Mouse (Mus musculus) kidney, embryonic 15.5 days (tissue): ENCODE data around the gene Syt6. TPM values are rescaled to one million over a fixed set of nuclear protein-coding genes. Genes with fewer than 3 reads are reported as not detected.

Experiments
- ATAC-seq: fragments of 200-750 bp; cut with Nextera tagmentation; replicated peaks from 2 replicates; pipeline ENCODE4 v1.8.0; 2017; ENCODE audit warnings: moderate TSS enrichment; ENCODE audit not compliant: low FRiP score
- H3K27ac ChIP-seq: fragments of 300-500 bp; sonication (generic); 2 replicates; pipeline ENCODE4 v1.5.1; 2015; ENCODE audit warnings: mild to moderate bottlenecking, inconsistent platforms
- H3K27me3 ChIP-seq: fragments of 300-500 bp; sonication (generic); 2 replicates; pipeline ENCODE4 v1.6.1; 2015; ENCODE audit warnings: inconsistent platforms
- H3K36me3 ChIP-seq: fragments of 300-500 bp; sonication (generic); 2 replicates; pipeline ENCODE4 v1.6.1; 2015; ENCODE audit warnings: inconsistent platforms
- H3K4me1 ChIP-seq: fragments of 300-500 bp; sonication (generic); 2 replicates; pipeline ENCODE4 v1.6.1; 2015; ENCODE audit warnings: inconsistent platforms
- H3K4me2 ChIP-seq: fragments of 300-500 bp; sonication (generic); 2 replicates; pipeline ENCODE4 v1.6.1; 2015; ENCODE audit warnings: moderate library complexity, mild to moderate bottlenecking, inconsistent platforms
- H3K4me3 ChIP-seq: fragments of 300-500 bp; sonication (generic); replicated peaks from 2 replicates; pipeline ENCODE4 v1.5.1; 2015; ENCODE audit warnings: mild to moderate bottlenecking, inconsistent platforms
- H3K9ac ChIP-seq: fragments of 300-500 bp; sonication (generic); 2 replicates; pipeline ENCODE4 v1.6.1; 2015; ENCODE audit warnings: mild to moderate bottlenecking, inconsistent platforms
- H3K9me3 ChIP-seq: fragments of 300-500 bp; sonication (generic); replicated peaks from 2 replicates; pipeline ENCODE4 v1.6.1; 2016; ENCODE audit warnings: inconsistent platforms
- WGBS: fragments of 180-500 bp; shearing (Covaris S2); methylation state at CpG from one replicate; pipeline ENCODE4 v1.1.7; 2015; ENCODE audit warnings: mixed read lengths; 5-methylcytosine and 5-hydroxymethylcytosine counted together
- polyA plus RNA-seq: library from polyadenylated mRNA; unstranded; fragments of >200 nt; fragmentation: Nextera tagmentation; extraction: Ambion mirVana; gene quantifications from 2 replicates; pipeline ENCODE4 v1.2.1, GENCODE M21; 2015

Gene Syt6
- polyA plus RNA-seq, 1 experiment from 2014 or later = 0.17 TPM

DNA sequence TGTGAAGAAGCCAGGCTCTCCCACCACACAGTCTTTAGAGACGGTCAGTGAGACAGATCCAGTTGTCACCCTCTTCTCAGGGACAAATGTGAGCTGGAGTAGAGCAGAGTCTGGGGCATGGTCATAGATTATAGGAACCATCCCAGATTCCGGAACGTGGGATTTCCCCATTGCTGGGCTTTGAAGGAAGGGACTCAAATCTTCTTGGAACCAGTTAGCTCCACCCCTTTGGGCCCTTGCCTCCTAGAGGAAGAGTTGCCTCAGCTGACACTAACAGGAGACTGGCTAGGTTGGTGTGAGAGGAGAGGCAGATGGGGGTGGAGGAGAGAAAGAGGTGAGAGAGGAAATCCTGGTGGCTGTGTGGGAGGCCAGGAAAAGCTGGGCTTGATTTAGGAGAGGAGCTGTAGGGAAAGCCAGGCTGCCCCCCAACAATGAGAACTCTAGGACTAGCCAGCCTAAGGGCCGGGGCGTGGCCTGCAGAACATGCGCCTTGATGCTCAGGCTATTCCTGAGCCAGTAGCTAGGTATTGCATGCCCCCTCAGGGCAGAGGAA, 31.1 kb downstream of the Syt6 start:
- Histone ChIP-seq H3K36me3 (no peaks in the 10 kb centered on the region), H3K4me1 (peaks cover 9% of the 10 kb centered on the region), H3K4me2 (no peak overlapping the region), H3K4me3 (no peak overlapping the region), H3K9ac (no peak overlapping the region), H3K9me3 (no peaks in the 10 kb centered on the region), H3K27me3 (no peaks in the 10 kb centered on the region), H3K27ac (no peak overlapping the region)
- 84% methylated on average over 6 of the region's 6 CpGs for WGBS
- ATAC-seq = no peak

DNA sequence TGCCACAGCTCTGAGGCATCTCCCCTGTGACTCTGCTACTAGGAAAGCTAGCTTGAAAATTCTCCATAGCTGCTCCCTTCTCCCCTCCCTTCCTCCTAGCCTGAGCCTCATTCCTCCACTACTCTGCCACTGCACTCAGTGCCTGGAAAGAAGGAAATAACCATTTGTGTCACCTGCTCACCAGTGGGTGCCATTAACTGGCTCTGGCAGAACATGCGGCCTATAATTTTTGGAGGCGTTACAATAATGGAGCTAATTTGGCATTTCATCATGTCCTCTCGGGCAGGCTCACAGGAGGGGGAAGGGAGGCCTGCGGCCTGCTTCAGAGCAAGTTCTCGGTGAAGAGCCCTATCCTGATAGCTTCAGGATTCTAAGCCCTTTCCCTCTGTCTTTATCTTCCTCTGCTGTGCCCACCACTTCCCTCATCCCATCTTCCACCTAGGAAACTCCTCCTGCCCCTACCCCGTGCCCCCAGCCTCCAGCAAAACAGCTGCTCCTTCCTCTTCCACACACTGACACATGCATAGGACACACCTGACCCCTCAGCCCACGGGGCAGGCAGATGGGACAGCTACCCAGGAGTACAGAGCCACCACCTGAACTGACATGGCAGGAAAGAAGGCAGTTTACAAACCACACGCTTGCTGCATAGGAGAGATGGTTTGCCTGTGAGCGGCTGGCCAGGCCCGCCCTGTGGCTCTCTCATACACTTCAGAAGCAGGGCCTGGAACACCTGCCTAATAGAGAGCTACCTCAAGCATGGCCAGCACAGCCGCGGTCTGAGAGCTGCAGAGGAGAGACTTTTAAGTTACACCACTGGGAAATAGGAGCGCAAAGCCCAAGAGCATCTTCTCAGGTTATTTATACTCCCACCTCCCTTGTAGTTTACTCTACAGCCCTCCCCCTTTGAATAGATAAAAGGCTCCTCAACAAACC, 31.9 kb downstream of the Syt6 start:
- Histone ChIP-seq H3K9ac (no peak overlapping the region), H3K27me3 (no peaks in the 10 kb centered on the region), H3K4me3 (no peak overlapping the region), H3K27ac (no peak overlapping the region), H3K4me2 (no peak overlapping the region), H3K9me3 (no peaks in the 10 kb centered on the region), H3K4me1 (peaks cover 5% of the 10 kb centered on the region; the same call in 1 of the 2 replicates), H3K36me3 (no peaks in the 10 kb centered on the region)
- 82% methylated on average over 13 of the region's 13 CpGs for WGBS
- ATAC-seq = no peak

DNA sequence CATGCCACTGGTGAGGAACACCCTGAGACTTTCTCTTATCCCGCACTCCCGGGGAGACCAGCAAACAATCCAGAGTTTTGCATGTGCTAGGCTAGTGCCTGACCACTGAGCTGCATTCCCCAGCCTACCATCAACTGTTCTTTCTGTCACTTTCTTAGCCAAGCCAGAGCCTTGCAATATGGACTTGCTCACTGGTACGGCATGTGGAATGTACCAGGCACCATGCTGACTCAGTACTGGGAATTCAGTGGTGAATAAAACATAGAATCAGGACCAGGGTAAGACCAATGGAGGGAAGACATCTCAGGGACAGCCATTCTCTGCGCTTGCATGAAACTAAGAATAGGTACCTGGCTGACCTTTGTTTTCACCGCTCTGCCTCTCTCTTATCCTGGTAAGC, 35.2 kb downstream of the Syt6 start:
- H3K27ac ChIP-seq = no peak overlapping the region
- H3K4me1 ChIP-seq = no peaks in the 10 kb centered on the region
- H3K4me3 ChIP-seq = no peak overlapping the region
- no peaks in the 10 kb centered on the region for H3K36me3 ChIP-seq
- 90% methylated on average over 5 of the region's 5 CpGs for WGBS
- no peak overlapping the region for H3K4me2 ChIP-seq
- no peak for ATAC-seq
- no peaks in the 10 kb centered on the region for H3K9me3 ChIP-seq
- no peaks in the 10 kb centered on the region for H3K27me3 ChIP-seq
- H3K9ac ChIP-seq = no peak overlapping the region

DNA sequence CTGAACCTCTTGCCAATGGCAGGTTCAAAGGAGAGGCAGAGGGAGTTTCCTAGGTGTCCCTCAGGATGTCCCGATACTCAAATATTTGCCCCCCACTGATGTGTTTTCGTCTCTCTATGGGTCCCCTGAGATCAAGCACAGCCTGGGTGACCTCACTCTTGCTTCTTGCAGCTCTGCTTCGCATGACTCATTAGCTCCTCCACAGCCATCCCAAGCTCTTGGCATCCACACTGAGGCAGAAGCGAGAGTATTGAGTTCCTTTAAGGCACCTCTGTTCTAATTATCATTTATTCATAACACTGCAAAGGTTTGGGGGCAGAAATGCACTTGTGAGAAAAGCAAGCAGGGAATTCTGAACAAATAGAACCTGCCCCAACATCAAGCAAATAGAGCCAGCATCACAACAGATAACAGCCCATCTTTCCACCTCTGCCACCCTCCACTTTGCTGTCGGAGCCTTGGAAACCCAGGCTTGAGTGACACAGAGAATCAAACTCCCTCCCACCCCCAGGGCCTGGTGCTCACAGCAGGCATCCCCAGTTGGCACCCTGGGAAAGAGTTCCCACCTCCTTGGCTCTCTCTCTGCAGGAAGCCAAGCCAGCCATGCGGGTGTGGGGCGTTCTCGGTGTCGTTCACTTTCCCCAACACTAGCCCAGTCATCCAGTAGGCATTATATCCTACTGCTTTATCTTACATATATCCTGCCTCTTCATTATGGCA, 37.8 kb downstream of the Syt6 start:
- H3K27me3 ChIP-seq = no peaks in the 10 kb centered on the region
- no peaks in the 10 kb centered on the region for H3K4me1 ChIP-seq
- no peak overlapping the region for H3K27ac ChIP-seq
- 76% methylated on average over 9 of the region's 9 CpGs for WGBS
- ATAC-seq = no peak
- H3K36me3 ChIP-seq = no peaks in the 10 kb centered on the region
- no peak overlapping the region for H3K4me3 ChIP-seq
- no peaks in the 10 kb centered on the region for H3K9me3 ChIP-seq
- H3K4me2 ChIP-seq = no peak overlapping the region
- H3K9ac ChIP-seq = no peak overlapping the region

DNA sequence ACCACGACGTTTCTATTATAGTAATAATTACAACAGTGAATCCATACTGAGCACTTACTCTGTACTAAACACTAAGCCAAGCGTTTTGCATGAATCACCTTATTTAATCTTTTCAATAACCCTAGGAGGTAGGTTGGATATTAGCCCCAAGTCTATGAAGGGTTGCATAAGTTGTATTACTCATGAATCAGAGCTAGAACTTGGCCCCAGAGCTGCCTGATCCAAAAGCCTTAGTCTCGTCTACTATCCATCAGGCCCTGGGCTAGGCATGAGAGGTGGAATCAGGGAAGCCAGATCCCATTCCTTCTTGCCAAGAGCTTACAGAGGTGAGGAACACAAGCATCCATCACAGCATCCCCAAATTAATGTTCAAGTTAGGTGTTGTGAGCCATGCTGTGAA, 40.6 kb downstream of the Syt6 start:
- H3K4me1 ChIP-seq = no peaks in the 10 kb centered on the region
- 82% methylated on average over 4 of the region's 4 CpGs for WGBS
- H3K9me3 ChIP-seq = no peaks in the 10 kb centered on the region
- no peak overlapping the region for H3K9ac ChIP-seq
- no peak overlapping the region for H3K4me2 ChIP-seq
- no peak overlapping the region for H3K4me3 ChIP-seq
- no peak overlapping the region for H3K27ac ChIP-seq
- ATAC-seq = no peak
- H3K36me3 ChIP-seq = no peaks in the 10 kb centered on the region
- 0 out of 2 replicates have a peak, but pooled peaks cover 3% of the 10 kb centered on the region for H3K27me3 ChIP-seq

DNA sequence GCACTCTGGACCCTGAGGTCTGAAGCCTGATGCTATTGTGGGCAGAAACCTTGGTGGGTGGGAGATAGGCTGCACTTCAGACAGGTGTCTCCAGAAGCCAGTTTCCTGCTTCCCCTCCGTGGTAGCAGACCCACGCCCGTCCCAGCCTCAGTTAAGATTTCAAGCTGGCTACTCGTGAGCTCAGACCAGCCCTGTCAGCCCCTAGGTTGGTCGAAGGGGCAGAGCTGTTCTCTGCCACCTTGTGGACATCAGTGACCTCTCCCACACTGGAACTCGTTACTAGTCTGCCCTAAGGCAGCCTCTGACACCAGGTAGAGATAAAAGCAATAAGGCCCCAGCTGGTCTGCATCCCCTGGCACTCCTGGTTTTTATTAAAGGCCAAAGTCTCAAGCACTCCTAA, 42.0 kb downstream of the Syt6 start:
- Histone ChIP-seq H3K4me2 (no peak overlapping the region), H3K9ac (no peak overlapping the region), H3K4me1 (no peaks in the 10 kb centered on the region), H3K27me3 (0 out of 2 replicates have a peak, but pooled peaks cover 8% of the 10 kb centered on the region), H3K27ac (no peak overlapping the region), H3K9me3 (no peaks in the 10 kb centered on the region), H3K4me3 (no peak overlapping the region), H3K36me3 (no peaks in the 10 kb centered on the region)
- whole genome bisulfite sequencing = 25% methylated on average over 6 of the region's 6 CpGs
- ATAC-seq = no peak

DNA sequence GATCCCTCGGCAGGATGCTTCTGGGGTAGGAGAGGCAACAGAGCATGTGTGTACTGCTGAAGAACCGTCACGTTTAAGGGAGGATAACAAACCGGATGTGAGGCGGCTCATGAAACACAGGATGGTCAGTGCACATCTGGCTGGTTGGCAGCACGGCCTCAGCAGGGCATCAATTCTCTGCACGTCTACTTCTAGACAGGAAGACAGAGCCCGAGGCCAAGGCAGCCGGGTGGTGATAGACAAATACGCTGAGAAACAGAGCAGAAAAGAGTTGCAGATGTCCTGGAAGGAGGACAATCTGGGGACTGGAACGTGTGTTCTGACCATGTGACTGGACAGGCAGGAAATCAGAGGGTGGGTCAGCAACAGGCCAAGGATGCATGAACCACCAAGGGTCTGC, 45.1 kb downstream of the Syt6 start:
- no peak for ATAC-seq
- Histone ChIP-seq H3K4me2 (no peak overlapping the region), H3K27ac (no peak overlapping the region), H3K4me3 (no peak overlapping the region), H3K36me3 (no peaks in the 10 kb centered on the region), H3K27me3 (0 out of 2 replicates have a peak, but pooled peaks cover 8% of the 10 kb centered on the region), H3K9me3 (no peaks in the 10 kb centered on the region), H3K4me1 (peaks cover 9% of the 10 kb centered on the region), H3K9ac (no peak overlapping the region)
- 56% methylated on average over 11 of the region's 11 CpGs for WGBS

DNA sequence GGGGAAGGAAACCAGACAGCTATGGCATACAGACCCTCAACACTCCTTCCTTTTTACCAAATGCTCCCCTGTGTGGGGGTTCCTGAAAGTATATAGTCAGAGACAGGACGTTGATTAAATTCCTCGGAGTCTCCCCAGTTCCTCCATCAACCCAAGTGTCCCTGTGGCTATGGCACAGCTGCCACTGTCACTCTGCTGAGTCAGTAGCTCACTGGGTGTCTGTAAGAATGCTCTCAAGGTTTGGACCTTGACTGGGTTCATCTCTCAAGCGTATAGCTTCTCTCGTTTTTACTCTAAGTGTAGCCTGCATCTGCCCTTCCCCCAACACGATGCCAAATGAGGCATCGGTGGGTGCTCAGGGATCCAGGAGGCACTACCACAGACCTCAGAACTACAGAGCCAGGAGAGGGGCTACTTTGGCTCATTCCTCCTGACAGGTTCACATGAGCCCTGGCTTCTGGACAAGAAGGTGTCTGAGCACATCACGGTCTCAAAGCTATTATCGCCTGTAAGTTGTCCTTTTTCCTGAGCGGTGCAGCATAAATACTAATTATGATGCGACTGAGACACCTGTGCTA, 49.0 kb downstream of the Syt6 start:
- Histone ChIP-seq H3K9me3 (no peaks in the 10 kb centered on the region), H3K9ac (no peak overlapping the region)
- whole genome bisulfite sequencing = 87% methylated on average over 10 of the region's 10 CpGs

DNA sequence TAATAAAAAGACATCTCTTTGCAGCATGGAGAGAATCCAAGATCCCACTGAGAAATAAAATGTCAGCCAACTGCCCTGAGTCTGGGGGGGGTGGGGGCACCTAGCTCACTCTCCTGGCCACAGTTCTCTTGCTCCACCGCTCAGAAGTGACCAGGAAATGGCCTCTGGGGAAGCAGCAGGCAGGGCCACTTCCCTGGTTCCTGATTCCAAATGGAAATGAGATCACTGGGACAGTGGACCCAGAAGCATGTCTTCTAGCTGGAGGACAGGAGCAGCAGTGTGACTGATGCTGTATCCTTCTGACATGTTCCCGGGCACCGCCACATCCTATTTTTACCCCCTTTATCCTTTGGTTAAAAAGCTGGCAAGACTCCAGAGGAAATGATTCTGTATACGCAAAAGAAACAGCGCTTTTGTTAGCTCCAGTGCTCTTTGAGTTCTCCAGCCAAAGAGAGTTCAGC, 49.6 kb downstream of the Syt6 start:
- H3K4me3 ChIP-seq = no peak overlapping the region
- ATAC-seq = no peak
- peaks cover 14% of the 10 kb centered on the region; the same call in 1 of the 2 replicates for H3K27me3 ChIP-seq
- H3K4me2 ChIP-seq = no peak overlapping the region
- no peak overlapping the region for H3K27ac ChIP-seq
- no peaks in the 10 kb centered on the region for H3K9me3 ChIP-seq
- no peak overlapping the region for H3K9ac ChIP-seq
- no peaks in the 10 kb centered on the region for H3K36me3 ChIP-seq
- H3K4me1 ChIP-seq = peaks cover 9% of the 10 kb centered on the region
- WGBS = 29% methylated on average over 5 of the region's 5 CpGs

More for the DNA sequence above, 49.0 kb downstream of the Syt6 start:
- Histone ChIP-seq H3K4me2 (no peak overlapping the region), H3K4me1 (peaks cover 9% of the 10 kb centered on the region), H3K36me3 (no peaks in the 10 kb centered on the region), H3K27ac (no peak overlapping the region), H3K4me3 (no peak overlapping the region), H3K27me3 (peaks cover 14% of the 10 kb centered on the region; the same call in 1 of the 2 replicates)
- ATAC-seq = no peak

DNA sequence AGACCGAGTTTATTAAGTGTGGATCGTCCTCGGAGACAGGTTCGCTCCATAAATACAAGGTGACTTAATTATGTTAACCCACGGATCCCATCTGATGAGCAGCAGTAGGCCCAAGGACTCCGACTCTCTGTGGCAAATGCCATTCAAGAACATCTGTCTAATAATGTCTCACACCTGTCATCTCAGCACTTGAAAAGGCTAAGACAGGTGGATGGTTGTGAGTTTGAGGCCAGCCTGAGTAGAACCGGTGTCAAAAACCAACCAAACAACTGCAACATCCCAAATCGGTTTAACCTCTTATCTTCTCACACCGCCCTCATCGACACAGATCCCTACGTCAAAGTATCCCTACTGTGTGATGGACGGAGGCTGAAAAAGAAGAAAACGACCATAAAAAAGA, 50.1 kb downstream of the Syt6 start:
- 63% methylated on average over 13 of the region's 13 CpGs for WGBS
- Histone ChIP-seq H3K9ac (no peak overlapping the region), H3K27me3 (peaks cover 14% of the 10 kb centered on the region; the same call in 1 of the 2 replicates), H3K36me3 (no peaks in the 10 kb centered on the region), H3K4me1 (peaks cover 9% of the 10 kb centered on the region), H3K4me2 (no peak overlapping the region), H3K9me3 (no peaks in the 10 kb centered on the region), H3K4me3 (no peak overlapping the region), H3K27ac (no peak overlapping the region)
- ATAC-seq = no peak

DNA sequence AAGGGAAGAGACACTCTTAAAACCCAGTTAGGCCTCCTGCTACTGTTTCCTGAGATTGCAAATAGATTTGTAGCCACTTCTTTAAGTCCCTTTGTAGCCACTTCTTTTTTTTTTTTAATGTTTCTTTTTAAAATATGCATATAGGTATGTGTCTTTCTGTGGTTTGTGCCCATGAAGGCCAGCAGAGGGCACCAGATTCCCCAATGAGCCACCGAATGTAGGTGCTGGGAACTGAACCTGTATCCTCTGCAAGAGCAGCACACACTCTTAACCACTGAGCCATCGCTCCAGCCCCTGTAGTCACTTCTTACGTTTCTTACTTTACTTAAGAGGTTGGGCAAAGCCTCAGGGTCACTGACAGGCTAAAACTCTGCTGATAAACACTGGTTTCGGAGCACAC, 51.5 kb downstream of the Syt6 start:
- no peak overlapping the region for H3K4me3 ChIP-seq
- peaks cover 9% of the 10 kb centered on the region for H3K4me1 ChIP-seq
- H3K27me3 ChIP-seq = peaks cover 12% of the 10 kb centered on the region; the same call in 1 of the 2 replicates
- no peak for ATAC-seq
- no peak overlapping the region for H3K4me2 ChIP-seq
- H3K9ac ChIP-seq = no peak overlapping the region
- WGBS = 93% methylated on average over 4 of the region's 4 CpGs
- no peaks in the 10 kb centered on the region for H3K36me3 ChIP-seq
- no peak overlapping the region for H3K27ac ChIP-seq
- H3K9me3 ChIP-seq = no peaks in the 10 kb centered on the region
